Mouse (Mus musculus): ENCODE measurements around the gene U2surp. TPM values are rescaled to one million over a fixed set of nuclear protein-coding genes. Genes with fewer than 3 reads are reported as not detected.

The U2surp gene
- polyA plus RNA-seq, 1 experiment from 2014 or later: 87.5 TPM

DNA sequence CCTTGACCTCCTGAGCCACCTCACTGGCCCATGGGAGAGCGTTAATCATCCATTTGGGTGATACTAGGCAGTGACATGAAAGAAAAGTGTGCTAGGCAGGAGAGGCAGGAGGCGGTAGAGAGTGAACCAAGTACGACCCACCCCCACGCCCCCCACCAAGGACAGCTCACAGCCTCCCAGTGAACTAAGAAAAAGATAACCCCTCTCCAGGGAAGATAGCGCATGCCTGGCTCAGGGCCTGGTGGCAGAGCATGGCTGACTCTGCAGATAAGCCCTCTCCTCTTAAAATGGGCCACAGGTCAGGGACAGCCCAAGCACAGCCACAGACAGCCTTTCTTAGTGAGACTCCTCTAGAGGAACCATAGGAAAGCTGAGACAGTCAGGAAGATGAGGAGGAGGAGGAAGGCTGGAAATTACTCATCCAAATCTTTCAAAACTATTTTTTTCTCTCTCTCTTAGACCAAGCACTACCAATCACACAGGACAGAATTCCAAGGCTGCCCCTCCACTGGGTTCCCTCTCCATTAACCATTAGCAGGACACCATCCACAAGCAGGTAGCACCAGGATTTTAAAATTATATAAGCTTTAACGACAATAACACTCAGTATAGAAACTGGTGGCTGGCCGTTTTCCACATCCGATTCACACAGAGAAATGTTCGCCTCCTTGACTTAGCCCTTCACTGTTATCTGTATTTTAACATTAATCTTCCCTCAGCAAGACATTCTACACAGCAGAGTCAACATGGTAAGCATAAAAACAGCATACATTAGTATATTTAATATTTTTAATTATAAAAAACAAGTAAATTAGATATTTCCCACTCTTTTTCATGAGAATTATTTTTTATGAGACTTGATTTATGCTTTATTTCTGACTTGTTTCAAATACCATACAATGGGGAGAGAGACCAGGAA lies 39.3 kb upstream of the U2surp start:
- Histone ChIP-seq H3K4me2 (peak overlapping the region; percentile 37), H3K9ac (peak overlapping the region; percentile 52), H3K4me3 (replicated peaks) (no peak overlapping the region), H3K36me3 (no peaks in the 10 kb centered on the region), H3K4me1 (replicated peaks) (peaks cover 87% of the 10 kb centered on the region), H3K27me3 (no peaks in the 10 kb centered on the region; the same call in 1 of the 2 replicates), H3K27ac (peak overlapping the region; percentile 78), H3K9me3 (replicated peaks) (no peaks in the 10 kb centered on the region)
- DNase-seq (peak; percentile 55), ATAC-seq (ENCODE audit: low read depth) (peak; percentile 84)
- WGBS (ENCODE audit: insufficient replicate concordance): 21% methylated on average over 9 of the region's 9 CpGs

DNA sequence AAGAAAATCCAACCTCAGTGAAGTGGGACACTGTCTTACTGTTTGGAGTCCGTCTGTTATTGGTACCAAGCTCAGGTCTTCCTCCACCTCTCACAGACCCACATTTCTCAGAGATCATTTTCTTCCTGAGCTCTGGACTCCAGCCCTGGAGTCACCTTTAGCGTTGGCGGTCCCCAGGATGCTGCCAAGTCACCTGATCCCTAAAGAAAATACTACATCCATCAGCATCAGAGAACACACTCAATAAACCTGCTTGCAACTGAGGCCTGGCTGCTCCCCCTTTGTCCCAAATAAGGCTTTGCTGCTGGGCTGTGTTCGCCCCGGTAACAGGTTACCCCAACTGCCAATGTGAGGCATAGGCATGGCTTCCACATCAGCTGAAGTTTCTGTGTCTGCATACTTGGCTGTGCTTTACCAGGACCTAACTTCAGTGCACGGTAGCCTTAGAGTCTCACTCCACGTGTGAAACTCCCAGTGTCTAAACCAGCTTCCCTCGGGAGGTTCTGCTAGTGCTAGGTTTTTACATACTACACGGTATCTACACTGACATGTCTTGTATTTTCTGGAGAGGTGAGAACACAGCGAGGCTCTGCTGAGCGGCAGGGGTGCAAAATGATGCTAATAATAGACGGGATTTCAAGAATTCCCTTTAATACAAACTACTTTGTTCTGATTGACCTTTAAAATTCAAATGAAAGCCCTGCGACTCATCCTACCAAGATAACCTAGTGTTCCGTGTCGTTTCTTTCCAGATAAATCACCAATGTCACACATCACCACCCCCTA lies 38.0 kb upstream of the U2surp start:
- H3K4me3 ChIP-seq (replicated peaks): no peak overlapping the region
- H3K36me3 ChIP-seq: no peaks in the 10 kb centered on the region
- H3K4me2 ChIP-seq: no peak overlapping the region
- no peak for DNase-seq
- 68% methylated on average over 15 of the region's 15 CpGs for WGBS (ENCODE audit: insufficient replicate concordance)
- no peak for ATAC-seq (ENCODE audit: low read depth)
- peaks cover 79% of the 10 kb centered on the region for H3K4me1 ChIP-seq (replicated peaks)
- no peak overlapping the region for H3K9ac ChIP-seq
- peak overlapping the region; percentile 78; the same call in 1 of the 2 replicates for H3K27ac ChIP-seq
- no peaks in the 10 kb centered on the region for H3K9me3 ChIP-seq (replicated peaks)
- no peaks in the 10 kb centered on the region for H3K27me3 ChIP-seq

DNA sequence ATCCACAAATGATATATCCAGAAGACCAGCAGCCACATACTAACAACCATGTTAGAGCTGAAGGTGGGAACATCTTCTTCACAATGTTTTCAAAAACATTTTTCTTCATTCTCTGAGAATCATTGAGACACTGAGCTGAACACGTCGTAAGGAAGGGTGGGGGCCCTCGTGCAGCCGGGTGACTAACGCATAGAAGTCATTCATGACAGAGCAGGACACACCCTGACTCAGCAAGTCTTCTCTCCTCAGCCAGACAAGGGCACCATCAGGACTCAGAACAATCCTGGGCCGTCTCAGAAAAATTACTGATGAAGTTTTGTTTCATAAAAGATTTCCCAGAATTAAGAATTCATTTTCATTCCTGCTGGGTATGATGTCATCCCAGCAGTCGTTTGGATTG lies 34.9 kb upstream of the U2surp start:
- peak; percentile 86 for ATAC-seq (ENCODE audit: low read depth)
- peaks cover 52% of the 10 kb centered on the region for H3K4me1 ChIP-seq (replicated peaks)
- H3K27ac ChIP-seq: peak overlapping the region; percentile 47; the same call in 1 of the 2 replicates

DNA sequence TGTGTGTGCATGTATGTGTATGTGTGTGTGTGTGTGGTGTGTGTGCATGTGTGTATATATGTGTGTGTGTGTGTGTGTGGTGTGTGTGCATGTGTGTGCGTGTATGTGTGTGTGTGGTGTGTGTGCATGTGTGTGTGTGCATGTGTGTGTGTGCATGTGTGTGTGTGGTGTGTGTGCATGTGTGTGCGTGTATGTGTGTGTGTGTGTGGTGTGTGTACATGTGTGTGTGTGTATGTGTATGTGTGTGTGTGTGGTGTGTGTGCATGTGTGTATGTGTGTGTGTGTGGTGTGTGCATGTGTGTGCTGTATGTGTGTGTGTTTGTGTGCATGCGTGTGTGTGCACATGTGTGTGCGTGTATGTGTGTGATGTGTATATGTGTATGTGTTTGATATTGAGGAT lies 32.8 kb upstream of the U2surp start:
- peaks cover 40% of the 10 kb centered on the region for H3K4me1 ChIP-seq (replicated peaks)
- no peak overlapping the region for H3K4me3 ChIP-seq (replicated peaks)
- H3K9me3 ChIP-seq (replicated peaks): no peaks in the 10 kb centered on the region
- H3K9ac ChIP-seq: no peak overlapping the region
- no peaks in the 10 kb centered on the region for H3K27me3 ChIP-seq
- DNase-seq: no peak
- 83% methylated on average over 4 of the region's 4 CpGs for WGBS (ENCODE audit: insufficient replicate concordance)
- no peak overlapping the region for H3K4me2 ChIP-seq
- no peak for ATAC-seq (ENCODE audit: low read depth)
- H3K36me3 ChIP-seq: no peaks in the 10 kb centered on the region
- no peak overlapping the region for H3K27ac ChIP-seq

More for the DNA sequence above, 34.9 kb upstream of the U2surp start:
- WGBS (ENCODE audit: insufficient replicate concordance): 18% methylated on average over 7 of the region's 7 CpGs
- Histone ChIP-seq H3K4me3 (replicated peaks) (no peak overlapping the region), H3K9ac (peak overlapping the region; percentile 40; the same call in 1 of the 2 replicates), H3K36me3 (no peaks in the 10 kb centered on the region), H3K27me3 (no peaks in the 10 kb centered on the region), H3K4me2 (no peak overlapping the region), H3K9me3 (replicated peaks) (no peaks in the 10 kb centered on the region)
- peak; percentile 78 for DNase-seq

DNA sequence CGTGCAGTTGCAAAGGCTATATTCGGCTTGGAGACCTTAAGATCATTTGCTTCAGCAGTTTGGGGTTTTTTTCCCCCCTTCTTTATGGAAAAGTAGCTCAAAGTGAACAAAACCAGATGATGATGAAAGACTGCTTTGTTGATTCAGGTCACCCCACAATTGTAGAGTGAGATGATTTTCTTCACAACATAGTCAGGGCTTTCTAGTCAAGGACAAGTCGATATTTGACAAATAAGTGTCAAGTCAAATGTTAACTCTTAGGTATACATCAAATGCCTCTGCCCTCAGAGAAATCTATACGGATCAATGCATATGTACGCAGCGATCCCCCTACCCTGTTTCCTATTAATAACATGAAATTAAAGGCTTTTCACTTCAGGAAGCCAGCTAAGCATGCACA lies 30.7 kb upstream of the U2surp start:
- Histone ChIP-seq H3K9me3 (replicated peaks) (no peaks in the 10 kb centered on the region), H3K9ac (no peak overlapping the region), H3K4me1 (replicated peaks) (peaks cover 27% of the 10 kb centered on the region), H3K27ac (peak overlapping the region; percentile 70), H3K4me3 (replicated peaks) (no peak overlapping the region), H3K27me3 (no peaks in the 10 kb centered on the region), H3K4me2 (no peak overlapping the region), H3K36me3 (no peaks in the 10 kb centered on the region)
- no peak for DNase-seq
- ATAC-seq (ENCODE audit: low read depth): peak; percentile 17; the same call in 1 of the 2 replicates
- WGBS (ENCODE audit: insufficient replicate concordance): 65% methylated on average over 6 of the region's 6 CpGs

DNA sequence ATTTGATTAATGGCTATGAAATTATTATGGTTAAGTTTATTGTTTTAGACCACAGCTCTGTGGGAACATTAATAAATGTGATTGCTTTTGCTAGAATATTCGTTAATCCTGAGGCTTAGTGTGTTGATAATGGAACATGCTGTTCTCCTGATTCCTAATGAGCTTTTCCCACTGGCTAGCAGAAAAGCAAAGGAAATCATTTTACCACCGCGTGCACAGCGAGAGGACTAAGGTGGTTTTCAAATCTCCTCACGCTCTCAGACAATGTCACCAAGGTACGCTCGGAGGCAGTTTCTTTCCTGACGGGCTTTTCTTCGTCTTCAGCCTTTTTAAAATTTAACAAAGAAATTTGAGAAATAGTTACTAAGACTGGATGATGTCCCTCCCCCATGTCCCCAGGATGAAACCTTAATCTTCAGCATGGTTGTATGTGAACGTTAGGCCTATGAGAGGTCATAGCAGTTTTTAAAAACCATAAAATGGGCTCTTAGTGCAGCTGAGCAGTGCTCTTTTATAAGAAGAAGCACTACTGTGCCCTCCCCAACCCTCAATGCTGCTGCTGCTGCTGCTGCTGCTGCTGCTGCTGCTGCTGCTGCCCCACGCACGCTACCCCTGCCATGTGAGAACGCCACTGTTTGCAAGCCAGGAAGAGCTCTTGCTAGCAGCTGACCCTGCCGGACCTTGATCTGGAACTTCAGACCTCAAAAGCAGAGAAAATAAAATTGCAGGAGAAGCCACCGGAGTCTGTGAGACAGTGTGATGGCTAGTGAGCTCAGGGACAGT lies 30.0 kb upstream of the U2surp start:
- H3K9ac ChIP-seq: no peak overlapping the region
- H3K4me3 ChIP-seq (replicated peaks): no peak overlapping the region
- H3K36me3 ChIP-seq: no peaks in the 10 kb centered on the region
- no peak overlapping the region for H3K4me2 ChIP-seq
- 72% methylated on average over 15 of the region's 15 CpGs for WGBS (ENCODE audit: insufficient replicate concordance)
- peaks cover 21% of the 10 kb centered on the region for H3K4me1 ChIP-seq (replicated peaks)
- peak overlapping the region; percentile 50 for H3K27ac ChIP-seq
- no peaks in the 10 kb centered on the region for H3K27me3 ChIP-seq
- DNase-seq: no peak
- ATAC-seq (ENCODE audit: low read depth): no peak
- no peaks in the 10 kb centered on the region for H3K9me3 ChIP-seq (replicated peaks)

DNA sequence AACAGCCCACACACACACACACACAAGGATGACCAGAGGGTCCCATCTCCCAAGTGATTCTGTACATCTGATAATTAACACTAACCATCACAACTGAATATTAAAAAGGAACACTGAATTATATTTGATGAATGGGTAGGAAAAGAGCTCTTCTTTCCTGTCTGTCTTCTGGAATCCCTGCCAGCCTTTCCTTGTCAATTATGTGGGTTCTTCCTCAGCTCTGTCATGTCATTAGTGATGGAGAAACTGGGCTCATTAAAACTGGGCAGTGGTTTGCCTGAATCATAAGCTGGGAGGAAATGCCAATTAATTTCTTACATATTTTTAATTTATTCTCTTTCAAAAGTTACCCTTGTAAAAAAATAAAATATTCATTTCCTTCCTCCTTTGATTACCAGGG lies 29.4 kb upstream of the U2surp start:
- H3K4me3 ChIP-seq (replicated peaks): no peak overlapping the region
- H3K27me3 ChIP-seq: no peaks in the 10 kb centered on the region
- no peaks in the 10 kb centered on the region for H3K36me3 ChIP-seq
- ATAC-seq (ENCODE audit: low read depth): no peak
- no peaks in the 10 kb centered on the region for H3K9me3 ChIP-seq (replicated peaks)
- DNase-seq: no peak
- H3K4me2 ChIP-seq: no peak overlapping the region
- H3K4me1 ChIP-seq (replicated peaks): peaks cover 19% of the 10 kb centered on the region
- H3K27ac ChIP-seq: peak overlapping the region; percentile 34; the same call in 1 of the 2 replicates
- no peak overlapping the region for H3K9ac ChIP-seq

DNA sequence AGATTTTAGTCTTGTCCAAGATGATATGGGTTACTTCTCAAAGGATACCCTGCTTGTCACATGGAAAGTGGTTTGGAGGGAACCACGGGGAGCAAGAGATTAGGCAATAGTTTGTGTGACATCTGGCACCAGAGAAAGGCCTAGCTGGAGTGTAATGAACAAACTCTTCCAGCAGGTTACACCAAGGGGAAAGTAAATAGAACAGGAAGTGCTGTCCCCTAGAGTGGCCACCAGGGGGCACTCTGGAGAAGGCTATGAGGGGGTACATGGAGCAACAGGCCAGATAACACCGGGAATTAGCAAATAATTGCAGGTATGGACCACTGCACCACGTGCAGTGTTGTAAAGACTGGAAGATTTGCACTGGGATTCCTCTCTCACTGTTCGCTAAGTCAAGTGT lies 28.7 kb upstream of the U2surp start:
- Histone ChIP-seq H3K36me3 (no peaks in the 10 kb centered on the region), H3K9me3 (replicated peaks) (no peaks in the 10 kb centered on the region), H3K27ac (peak overlapping the region; percentile 34; the same call in 1 of the 2 replicates), H3K4me1 (replicated peaks) (peaks cover 12% of the 10 kb centered on the region), H3K4me2 (no peak overlapping the region), H3K9ac (no peak overlapping the region), H3K27me3 (no peaks in the 10 kb centered on the region), H3K4me3 (replicated peaks) (no peak overlapping the region)
- ATAC-seq (ENCODE audit: low read depth) (peak; percentile 68), DNase-seq (peak; percentile 66)
- WGBS (ENCODE audit: insufficient replicate concordance): 31% methylated on average over 4 of the region's 4 CpGs

DNA sequence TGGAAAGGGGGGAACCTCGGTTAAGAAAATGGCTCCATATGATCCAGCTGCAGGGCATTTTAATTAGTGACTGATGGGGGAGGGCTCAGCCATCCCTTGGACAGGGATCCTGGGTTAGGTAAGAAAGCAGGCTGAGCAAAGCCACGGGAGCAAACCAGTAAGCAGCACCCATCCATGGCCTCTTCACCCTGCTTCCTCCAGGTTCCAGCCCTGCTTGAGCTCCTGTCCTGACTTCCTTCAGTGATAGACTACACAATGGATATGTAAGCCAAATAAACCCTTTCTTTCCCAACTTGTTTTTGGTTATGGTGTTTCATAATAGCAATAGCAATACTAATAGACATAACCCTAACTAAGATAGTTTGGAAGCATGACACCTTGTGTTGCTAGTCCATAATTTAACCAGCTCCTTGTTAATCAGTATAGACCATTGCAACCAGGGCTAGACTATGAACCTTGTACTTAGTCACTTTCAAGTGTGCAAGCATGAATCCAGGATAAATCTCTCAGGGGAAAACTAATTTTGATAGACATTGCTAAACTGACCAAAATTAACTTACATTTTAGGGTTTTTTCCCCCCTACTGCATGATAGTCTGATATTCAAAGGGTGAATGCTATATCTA lies 27.5 kb upstream of the U2surp start:
- 50% methylated on average over 2 of the region's 2 CpGs for WGBS (ENCODE audit: insufficient replicate concordance)
- Histone ChIP-seq H3K27ac (no peak overlapping the region), H3K27me3 (no peaks in the 10 kb centered on the region), H3K9me3 (replicated peaks) (no peaks in the 10 kb centered on the region), H3K36me3 (no peaks in the 10 kb centered on the region), H3K4me1 (replicated peaks) (peaks cover 12% of the 10 kb centered on the region), H3K9ac (no peak overlapping the region), H3K4me3 (replicated peaks) (no peak overlapping the region), H3K4me2 (no peak overlapping the region)
- ATAC-seq (ENCODE audit: low read depth) (no peak), DNase-seq (no peak)

DNA sequence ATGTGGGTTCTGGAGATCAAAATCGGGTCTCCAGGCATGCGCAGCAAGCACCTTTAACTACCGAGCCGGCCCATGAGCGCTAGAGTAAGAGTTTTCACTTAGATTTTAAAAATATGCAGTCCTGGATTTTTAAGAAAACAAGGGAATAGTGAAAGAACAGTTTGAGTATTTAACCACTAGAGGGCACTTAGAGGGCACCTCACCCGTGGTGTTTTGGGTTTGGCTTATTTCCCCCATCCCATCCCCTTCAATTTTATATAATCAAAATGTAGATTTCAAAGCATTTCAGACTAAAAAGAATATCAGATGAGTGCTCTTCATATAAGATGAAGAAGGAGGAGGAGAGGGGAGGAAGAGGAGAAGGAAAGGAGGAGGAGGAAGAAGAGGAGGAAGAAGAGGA lies 22.0 kb upstream of the U2surp start:
- Histone ChIP-seq H3K9me3 (replicated peaks) (no peaks in the 10 kb centered on the region), H3K4me3 (replicated peaks) (no peak overlapping the region), H3K9ac (no peak overlapping the region), H3K27ac (no peak overlapping the region), H3K4me2 (no peak overlapping the region), H3K27me3 (no peaks in the 10 kb centered on the region), H3K36me3 (no peaks in the 10 kb centered on the region), H3K4me1 (replicated peaks) (no peaks in the 10 kb centered on the region)
- DNase-seq: no peak
- ATAC-seq (ENCODE audit: low read depth): no peak
- WGBS (ENCODE audit: insufficient replicate concordance): 25% methylated on average over 6 of the region's 6 CpGs

Measured in liver, embryonic 13.5 days (tissue).